Mouse (Mus musculus): ENCODE results near the gene Trpm8. TPM values are rescaled to one million over a fixed set of nuclear protein-coding genes. Genes with fewer than 3 reads are reported as not detected.

Trpm8 gene
- total and polyA plus RNA-seq, 3 experiments: not detected

GRCm38 (mm10) chr1:88424602-88425252 is 147.3 kb downstream of the Trpm8 start:
- H3K9ac ChIP-seq (ENCODE audit: insufficient read depth, low read depth): no peak overlapping the region
- H3K4me2 ChIP-seq (ENCODE audit: insufficient read depth, low read depth, poor library complexity, severe bottlenecking): no peak overlapping the region
- DNase-seq (ENCODE audit: extremely low read depth): peak; percentile 59
- no peak overlapping the region for H3K4me3 ChIP-seq (replicated peaks in 1 of 3; ENCODE audit: low read depth in 2 of 3, low read length in 2 of 3, poor library complexity in 1 of 3)
- dilution Hi-C loops (cut with MboI; ENCODE audit: extremely low pct_ligation_motif_present, extremely low pct_unique_long_range_greater_than_20kb, low sequenced_read_pairs) (no loop called here), in situ Hi-C loops (cut with MboI; ENCODE audit: low pct_ligation_motif_present, low pct_unique_long_range_greater_than_20kb, low sequenced_read_pairs) (loop anchor here (10.0 kb wide), 1 partner anchor 280 kb away; the partner anchor contains the start of gene Arl4c)
- no peaks in the 10 kb centered on the region for H3K4me1 ChIP-seq (ENCODE audit: control insufficient read depth in 1 of 2, insufficient read depth in 2 of 2)
- peaks cover 27% of the 10 kb centered on the region for H3K9me3 ChIP-seq (replicated peaks; ENCODE audit: low read length)
- H3K27ac ChIP-seq (ENCODE audit: insufficient read depth, low read depth): no peak overlapping the region
- no peaks in the 10 kb centered on the region for H3K27me3 ChIP-seq (replicated peaks)
- no peaks in the 10 kb centered on the region for H3K79me2 ChIP-seq (replicated peaks; ENCODE audit: control insufficient read depth, extremely low read depth, insufficient read depth, poor library complexity, severe bottlenecking)
- no peaks in the 10 kb centered on the region for H3K36me3 ChIP-seq (replicated peaks in 1 of 2; ENCODE audit: control insufficient read depth in 1 of 2, insufficient read depth in 1 of 2, low read length in 1 of 2)
- TF ChIP-seq JUN (IDR thresholded peaks at IDR 0.05; ENCODE audit: insufficient read depth, low read depth, low read length): no peak
- peak; percentile 64 to 83 for TF ChIP-seq CTCF (conservative IDR thresholded peaks at IDR 0.05 in 1 of 2, IDR thresholded peaks at IDR 0.05 in 1 of 2; ENCODE audit: low read depth in 2 of 2, low read length in 2 of 2)
- no peak for TF ChIP-seq ZMIZ1 (IDR thresholded peaks at IDR 0.05; ENCODE audit: low read depth, low read length)
- TF ChIP-seq MAX (IDR thresholded peaks at IDR 0.05; ENCODE audit: low read length): no peak
- peak; percentile 31; the same call in 1 of the 2 replicates for TF ChIP-seq NELFE (IDR thresholded peaks at IDR 0.05; ENCODE audit: low read depth, low read length)
- TF ChIP-seq ZKSCAN1 (IDR thresholded peaks at IDR 0.05; ENCODE audit: borderline replicate concordance, low read depth, low read length): no peak
- no peak for TF ChIP-seq E2F4 (IDR thresholded peaks at IDR 0.05; ENCODE audit: insufficient replicate concordance, low read depth, low read length)
- peak; percentile 85 for TF ChIP-seq RAD21 (IDR thresholded peaks at IDR 0.05; ENCODE audit: low read depth, low read length)
- TF ChIP-seq SMC3 (IDR thresholded peaks at IDR 0.05; ENCODE audit: low read depth, low read length): peak; percentile 73
- TF ChIP-seq MXI1 (IDR thresholded peaks at IDR 0.05; ENCODE audit: low read depth, low read length): no peak

DNA sequence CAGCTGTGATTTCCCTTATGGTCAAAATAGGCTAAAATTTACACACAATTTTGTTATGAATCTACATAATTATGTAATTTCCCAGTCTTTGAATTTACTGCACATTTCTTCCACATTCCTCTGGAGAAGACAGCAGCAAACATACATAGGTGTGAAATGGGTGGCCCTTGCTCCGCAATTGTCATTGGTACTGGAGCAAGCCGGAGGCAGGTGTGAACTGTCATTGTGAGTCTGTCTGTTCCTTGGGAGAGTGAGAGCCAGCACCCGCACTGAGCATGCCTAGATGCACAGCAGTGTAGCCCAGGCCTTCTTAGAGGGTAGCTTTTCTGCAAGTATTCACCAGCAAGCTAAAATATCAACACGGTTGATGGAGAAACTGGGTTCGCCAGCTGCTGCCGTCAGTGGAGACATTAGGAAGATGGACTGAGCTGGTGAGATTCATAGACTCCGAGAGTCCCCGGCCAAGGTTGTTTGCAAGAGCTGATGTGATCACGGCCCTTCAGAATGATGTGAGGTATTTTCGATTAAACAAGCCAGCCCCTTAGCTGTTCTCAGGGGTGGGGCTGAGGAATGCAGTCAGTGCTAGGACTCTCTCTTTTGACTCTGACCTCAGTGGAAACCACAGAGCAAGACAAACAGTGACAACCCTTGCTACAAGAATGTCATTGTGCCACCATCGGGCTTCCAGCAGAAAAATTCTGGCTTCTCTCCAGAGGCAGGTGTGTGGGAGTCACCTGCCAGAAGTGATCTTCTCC is 150.7 kb downstream of the Trpm8 start:
- no peak for DNase-seq (ENCODE audit: extremely low read depth)
- Histone ChIP-seq H3K27ac (ENCODE audit: insufficient read depth, low read depth) (no peak overlapping the region), H3K4me2 (ENCODE audit: insufficient read depth, low read depth, poor library complexity, severe bottlenecking) (no peak overlapping the region), H3K4me1 (ENCODE audit: control insufficient read depth in 1 of 2, insufficient read depth in 2 of 2) (no peaks in the 10 kb centered on the region), H3K79me2 (replicated peaks; ENCODE audit: control insufficient read depth, extremely low read depth, insufficient read depth, poor library complexity, severe bottlenecking) (no peaks in the 10 kb centered on the region), H3K36me3 (replicated peaks in 1 of 2; ENCODE audit: control insufficient read depth in 1 of 2, insufficient read depth in 1 of 2, low read length in 1 of 2) (no peaks in the 10 kb centered on the region), H3K27me3 (replicated peaks) (no peaks in the 10 kb centered on the region), H3K4me3 (replicated peaks in 1 of 3; ENCODE audit: low read depth in 2 of 3, low read length in 2 of 3, poor library complexity in 1 of 3) (no peak overlapping the region), H3K9me3 (replicated peaks; ENCODE audit: low read length) (peaks cover 15% of the 10 kb centered on the region), H3K9ac (ENCODE audit: insufficient read depth, low read depth) (no peak overlapping the region)
- no peak for TF ChIP-seq POLR2AphosphoS2 (IDR thresholded peaks at IDR 0.05; ENCODE audit: low read depth, low read length)
- TF ChIP-seq SIN3A (IDR thresholded peaks at IDR 0.05; ENCODE audit: low read length): no peak
- no peak for TF ChIP-seq SMC3 (IDR thresholded peaks at IDR 0.05; ENCODE audit: low read depth, low read length)
- TF ChIP-seq POLR2A (IDR thresholded peaks at IDR 0.05; ENCODE audit: low read depth, low read length): no peak
- TF ChIP-seq ZKSCAN1 (IDR thresholded peaks at IDR 0.05; ENCODE audit: borderline replicate concordance, low read depth, low read length): no peak
- TF ChIP-seq HCFC1 (IDR thresholded peaks at IDR 0.05; ENCODE audit: low read depth, low read length): no peak
- no peak for TF ChIP-seq JUN (IDR thresholded peaks at IDR 0.05; ENCODE audit: insufficient read depth, low read depth, low read length)
- TF ChIP-seq MXI1 (IDR thresholded peaks at IDR 0.05; ENCODE audit: low read depth, low read length): no peak
- no peak for TF ChIP-seq CHD2 (IDR thresholded peaks at IDR 0.05; ENCODE audit: low read length)
- no peak for TF ChIP-seq CTCF (conservative IDR thresholded peaks at IDR 0.05 in 1 of 2, IDR thresholded peaks at IDR 0.05 in 1 of 2; ENCODE audit: low read depth in 2 of 2, low read length in 2 of 2)
- TF ChIP-seq ZMIZ1 (IDR thresholded peaks at IDR 0.05; ENCODE audit: low read depth, low read length): no peak
- no peak for TF ChIP-seq CHD1 (IDR thresholded peaks at IDR 0.05; ENCODE audit: low read depth, low read length)
- no peak for TF ChIP-seq RAD21 (IDR thresholded peaks at IDR 0.05; ENCODE audit: low read depth, low read length)
- TF ChIP-seq BHLHE40 (IDR thresholded peaks at IDR 0.05; ENCODE audit: low read depth, low read length): no peak
- no peak for TF ChIP-seq ETS1 (conservative IDR thresholded peaks at IDR 0.05; ENCODE audit: low read depth, low read length)
- dilution Hi-C loops (cut with MboI; ENCODE audit: extremely low pct_ligation_motif_present, extremely low pct_unique_long_range_greater_than_20kb, low sequenced_read_pairs) (no loop called here), in situ Hi-C loops (cut with MboI; ENCODE audit: low pct_ligation_motif_present, low pct_unique_long_range_greater_than_20kb, low sequenced_read_pairs) (loop anchor here (10.0 kb wide), 1 partner anchor 277 kb away; the partner anchor contains the start of gene Arl4c)
